Mouse (Mus musculus) thymus, adult 18-20 months (tissue): Measurements from ENCODE around the gene Mical3.
"Not testable (repeated sequence)": the region's sequence is repeated elsewhere in the genome, so short reads cannot be mapped to it uniquely, and the experiment has no call there.

Experiments
- DNase-seq, 2 experiments: peaks; one replicate each; pipeline ENCODE4 v3.0.0; 2022; ENCODE audit warnings: mixed read lengths in 2 of 2

Mical3 gene

DNA sequence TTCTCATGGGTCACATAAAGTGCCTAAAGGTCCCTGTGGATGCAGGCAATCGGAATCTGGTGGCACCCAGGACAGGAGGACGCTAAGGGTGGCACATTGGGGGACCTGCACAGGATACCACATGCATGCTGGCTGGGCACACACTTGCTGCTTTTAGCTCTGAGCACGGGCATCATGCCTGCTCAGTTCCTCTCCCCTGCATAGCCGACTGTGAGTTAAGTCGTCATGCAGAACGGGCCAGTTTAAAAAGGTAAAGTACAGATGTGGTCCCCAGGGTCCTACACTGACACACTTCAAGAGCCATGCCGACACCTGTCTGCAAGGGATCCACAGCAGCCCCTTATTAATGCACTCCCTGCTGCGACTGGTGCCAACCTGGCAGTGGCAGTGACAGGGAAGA lies 176.6 kb downstream of the Mical3 start:
- DNase-seq, result no peak

DNA sequence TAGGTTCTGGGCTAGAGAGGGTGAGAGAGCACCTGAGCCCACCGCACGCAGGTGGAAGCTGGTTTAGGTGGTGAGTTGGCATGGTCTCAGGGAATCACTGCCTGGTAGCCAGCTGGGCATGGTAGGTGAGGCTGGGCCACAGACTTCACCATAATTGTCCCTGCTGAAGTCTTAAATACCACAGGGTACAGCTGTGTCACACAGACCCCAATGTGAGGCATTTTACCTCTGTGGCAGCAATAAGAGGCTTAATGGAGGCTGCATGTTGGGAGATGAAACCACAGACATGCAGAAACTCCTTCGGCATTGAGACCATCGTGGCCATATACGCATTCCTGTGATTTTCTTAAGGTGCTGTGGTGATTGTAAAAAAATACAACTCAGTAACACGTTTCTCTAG lies 178.3 kb downstream of the Mical3 start:
- no peak for DNase-seq

- no peak for DNase-seq
Observed at GRCm38 (mm10) chr6:120951311-120951710, 179.5 kb downstream of the Mical3 start.

DNA sequence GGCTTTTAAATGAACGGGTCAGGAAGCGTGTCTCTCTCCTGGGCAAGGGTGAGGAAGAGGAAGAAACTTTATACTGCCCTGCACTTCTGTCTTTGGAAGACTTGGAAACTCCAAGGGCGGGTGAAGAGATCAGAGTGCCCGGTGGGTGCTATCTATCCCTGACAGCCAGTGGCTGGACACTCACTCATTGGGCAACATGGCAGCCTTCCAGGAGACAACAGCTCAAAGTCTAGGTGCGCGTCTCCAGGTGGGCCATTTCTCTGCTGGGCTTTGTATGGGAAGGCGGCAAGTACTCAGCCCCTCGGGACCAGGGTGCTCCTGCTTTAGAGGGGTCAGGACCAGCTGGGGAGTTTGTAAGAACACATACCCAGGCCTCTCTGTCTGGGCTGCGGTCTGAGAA lies 185.3 kb downstream of the Mical3 start:
- DNase-seq, result no peak

GRCm38 (mm10) chr6:120943964-120944363 lies 186.8 kb downstream of the Mical3 start:
- no peak for DNase-seq

DNA sequence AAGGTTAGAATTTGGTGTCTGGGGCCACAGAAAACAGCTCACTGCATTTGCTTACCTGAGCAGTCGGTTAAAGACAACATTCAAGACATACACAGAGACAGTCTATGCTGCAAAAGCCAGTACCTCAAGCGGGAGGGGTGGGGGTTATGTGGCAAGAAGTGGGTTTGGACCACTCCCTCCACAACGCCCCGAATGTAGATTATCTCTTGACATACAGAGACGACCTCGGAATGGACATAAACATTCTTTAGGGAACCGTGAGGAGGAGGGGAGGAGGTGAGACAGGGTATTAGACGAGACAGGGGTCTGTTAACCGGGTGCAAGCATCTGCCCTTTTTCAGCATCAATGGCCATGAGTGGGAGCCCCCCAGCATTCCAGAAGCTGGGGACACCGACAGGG lies 187.2 kb downstream of the Mical3 start:
- no peak for DNase-seq

DNA sequence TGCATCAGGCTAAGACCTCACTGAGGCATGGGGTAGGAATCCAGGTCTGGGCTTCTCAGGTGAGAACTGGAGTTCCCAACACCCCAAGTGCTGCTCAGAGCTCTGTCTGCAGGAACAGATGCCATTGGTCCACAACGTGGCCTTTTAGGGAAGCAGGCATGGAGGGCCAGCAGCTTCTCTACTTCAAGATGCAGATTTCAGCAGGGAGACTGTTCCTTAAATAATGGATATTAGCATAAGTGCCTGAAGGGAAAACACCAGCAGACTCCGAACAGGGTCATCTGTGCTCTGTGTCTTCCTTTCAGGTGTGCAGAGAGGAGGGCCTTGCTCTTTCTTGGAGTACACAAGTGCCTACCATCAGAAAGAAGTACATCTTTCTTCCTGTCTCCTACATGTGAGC lies 187.7 kb downstream of the Mical3 start:
- DNase-seq, result no peak

GRCm38 (mm10) chr6:120941575-120941974 lies 189.2 kb downstream of the Mical3 start:
- no peak for DNase-seq

- DNase-seq, result no peak
Observed at GRCm38 (mm10) chr6:120941084-120941481, 189.7 kb downstream of the Mical3 start.

- no peak for DNase-seq
Observed at GRCm38 (mm10) chr6:120940446-120941083, 190.2 kb downstream of the Mical3 start.

- DNase-seq, result no peak
Observed at GRCm38 (mm10) chr6:120939783-120940182, 191.0 kb downstream of the Mical3 start.

GRCm38 (mm10) chr6:120938763-120939450 lies 191.9 kb downstream of the Mical3 start:
- no peak for DNase-seq

DNA sequence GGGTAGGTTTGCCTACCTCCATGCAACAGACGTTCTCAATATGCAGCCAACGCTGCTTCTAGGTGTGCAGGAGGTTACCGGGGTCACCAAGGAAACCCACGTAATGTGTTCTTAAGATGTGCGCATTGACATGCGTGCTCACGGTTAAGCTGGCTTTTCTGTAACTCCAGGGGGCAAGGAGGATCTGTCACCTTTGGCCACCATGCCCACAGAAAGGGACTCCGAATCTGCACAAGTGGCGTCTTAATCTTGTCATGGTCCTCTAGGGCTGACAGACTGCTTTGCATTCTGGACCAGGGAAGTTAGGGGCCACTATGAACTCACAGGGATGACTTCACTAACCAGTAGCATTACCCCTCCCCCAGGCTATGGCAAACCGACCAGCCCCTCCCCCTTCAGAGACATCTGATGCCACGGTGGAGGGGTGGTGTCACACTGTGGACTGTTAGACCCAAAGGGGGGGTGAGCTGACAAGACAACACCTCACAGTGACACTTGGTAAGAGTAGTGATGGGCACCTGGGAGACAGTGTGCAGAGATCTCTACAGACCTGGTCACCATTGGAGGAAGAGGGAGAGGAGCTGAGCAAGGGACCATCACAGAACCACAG lies 192.7 kb downstream of the Mical3 start:
- DNase-seq, result no peak

GRCm38 (mm10) chr6:120937104-120937617 lies 193.6 kb downstream of the Mical3 start:
- no peak for DNase-seq

GRCm38 (mm10) chr6:120934176-120934575 lies 196.6 kb downstream of the Mical3 start:
- DNase-seq, result peak; percentile 73 to 89

DNA sequence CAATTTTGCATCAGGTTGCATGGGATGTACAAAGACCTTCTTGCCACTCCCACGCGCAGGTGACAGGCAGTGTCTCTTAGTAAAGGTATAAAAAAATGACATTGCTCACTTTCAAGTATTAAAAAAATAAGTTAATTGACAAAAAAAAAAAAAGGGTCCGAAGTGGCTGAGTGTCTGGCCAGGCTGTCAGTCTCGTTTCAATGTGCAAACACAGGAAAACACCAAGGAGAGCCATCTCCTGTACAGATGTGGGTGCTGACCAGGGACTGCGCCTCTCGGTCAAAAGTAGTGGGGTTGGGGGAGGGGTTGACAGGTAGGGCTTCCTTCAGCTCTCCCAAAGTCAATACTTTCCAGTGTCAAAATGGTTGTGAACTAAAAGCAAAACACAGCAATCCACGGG lies 197.1 kb downstream of the Mical3 start:
- no peak for DNase-seq

- peak; percentile 60 to 78 for DNase-seq
Observed at GRCm38 (mm10) chr6:120932597-120932996, 198.2 kb downstream of the Mical3 start.

GRCm38 (mm10) chr6:120930450-120931306 lies 200.1 kb downstream of the Mical3 start:
- DNase-seq, result peak; percentile 71 to 83

GRCm38 (mm10) chr6:120929421-120929820 lies 201.4 kb downstream of the Mical3 start:
- no peak for DNase-seq

GRCm38 (mm10) chr6:120927765-120928164 lies 203.0 kb downstream of the Mical3 start:
- no peak for DNase-seq

GRCm38 (mm10) chr6:120926880-120927279 lies 203.9 kb downstream of the Mical3 start:
- no peak for DNase-seq

DNA sequence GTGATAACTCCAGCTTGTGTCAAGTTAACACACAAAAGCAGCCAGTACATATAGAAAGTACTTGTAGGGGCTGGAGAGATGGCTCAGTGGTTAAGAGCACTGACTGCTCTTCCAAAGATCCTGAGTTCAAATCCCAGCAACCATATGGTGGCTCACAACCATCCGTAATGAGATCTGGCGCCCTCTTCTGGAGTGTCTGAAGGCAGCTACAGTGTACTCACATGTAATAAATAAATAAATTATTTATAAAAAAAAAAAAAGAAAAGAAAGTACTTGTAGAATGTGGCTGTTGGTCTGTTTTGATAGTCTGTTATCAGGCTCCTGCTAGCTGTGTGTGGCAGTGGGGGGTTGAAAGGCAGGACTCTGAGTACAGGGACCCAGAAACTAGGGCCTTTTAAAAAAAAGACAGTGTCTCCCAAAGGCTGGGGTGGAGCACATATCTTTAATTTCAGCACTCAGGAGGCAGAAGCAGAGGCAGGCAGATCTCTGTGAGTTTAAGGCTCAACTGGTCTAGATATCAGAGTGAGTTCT lies 205.9 kb downstream of the Mical3 start:
- not testable (repeated sequence) for DNase-seq

- no peak for DNase-seq
Observed at GRCm38 (mm10) chr6:120917975-120918374, 212.8 kb downstream of the Mical3 start.
